Mouse (Mus musculus) ovary, adult 2 months (tissue): ENCODE measurements around the gene Rufy4. TPM values are rescaled to one million over a fixed set of nuclear protein-coding genes. Genes with fewer than 3 reads are reported as not detected.

Experiments used
- polyA plus RNA-seq: library from polyadenylated mRNA; depleted of rRNA; stranded (reverse); fragments of >200 nt; gene quantifications from 2 replicates; pipeline ENCODE4 v1.2.3, GENCODE M21; 2012; rRNA removed

Rufy4 gene
- 0.86 and 1.3 TPM in 2 replicates for polyA plus RNA-seq

DNA sequence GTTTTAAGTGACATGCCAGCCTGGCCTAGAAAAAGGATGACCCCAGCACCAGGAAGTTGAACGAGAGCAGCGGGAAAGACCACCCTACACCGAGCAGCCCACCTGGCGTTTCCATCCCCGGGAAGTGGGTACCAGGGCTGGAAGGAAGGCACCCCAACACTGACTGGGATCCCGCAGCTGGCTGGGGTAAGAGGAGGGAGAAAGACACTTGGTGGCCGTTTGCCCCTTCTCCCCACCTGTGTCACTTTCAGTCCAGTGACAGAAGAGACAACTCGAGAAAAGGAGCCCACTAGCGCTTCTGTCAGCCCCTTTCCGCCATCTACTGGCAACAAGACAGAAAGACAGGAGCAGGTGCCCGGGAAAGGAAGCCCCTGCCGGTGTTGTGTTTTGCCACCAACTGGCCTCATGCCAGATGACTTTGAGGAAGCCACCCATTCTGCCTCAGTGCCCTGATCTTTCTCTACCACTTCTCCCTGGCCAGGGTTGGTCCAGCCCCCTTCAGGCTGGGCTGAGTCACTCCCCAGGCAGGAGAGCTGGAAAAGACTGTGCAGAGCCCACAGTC is at the start of gene Rufy4:
Gene Rufy4, plus strand, starts transcription at position 551 of the 562 bp plus-strand sequence.

GRCm38 (mm10) chr1:74124021-74124981 is 1.0 kb upstream of the Rufy4 start, which contains the start of gene Tns1:
TSS of gene Tns1 (minus strand) at chr1:74124449.

DNA sequence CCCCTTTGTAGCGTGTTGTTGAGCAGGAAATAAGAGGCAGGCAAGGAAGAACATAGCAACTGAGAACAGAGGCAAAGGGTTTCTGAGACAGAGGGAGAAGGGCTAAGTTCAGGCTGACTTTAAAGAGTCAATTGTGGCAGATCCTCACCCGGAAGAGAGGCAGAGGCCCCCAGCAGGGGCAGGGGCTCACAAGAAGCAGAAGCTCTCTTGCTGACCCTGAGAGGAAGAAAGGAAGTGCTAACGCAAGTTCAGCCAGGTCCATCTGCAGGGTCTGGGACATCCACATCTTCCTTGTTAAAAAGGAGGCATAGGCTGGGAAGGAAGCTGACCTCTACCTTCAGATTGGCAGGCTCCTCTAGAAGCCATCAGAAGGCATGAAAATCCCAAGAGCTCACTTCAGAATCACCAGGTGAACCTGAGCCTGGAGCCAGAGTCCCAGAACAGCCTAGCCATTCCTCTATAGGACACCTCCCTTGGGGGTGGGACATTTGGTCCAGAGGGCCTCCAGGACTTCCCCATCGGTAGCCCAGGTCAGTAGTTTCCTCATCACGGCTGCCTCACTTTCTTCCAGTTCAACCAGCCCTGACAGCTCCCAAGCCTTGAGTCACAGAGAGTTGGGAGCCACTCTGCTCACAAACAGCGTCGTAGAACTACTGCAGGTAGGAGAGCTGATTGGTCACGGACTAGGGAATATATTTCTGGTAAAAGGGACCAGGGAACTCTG is 28.3 kb downstream of the Rufy4 start, which contains the start of gene Cxcr2:
Gene Cxcr2, plus strand, starts transcription at position 529 of the 724 bp plus-strand sequence.

DNA sequence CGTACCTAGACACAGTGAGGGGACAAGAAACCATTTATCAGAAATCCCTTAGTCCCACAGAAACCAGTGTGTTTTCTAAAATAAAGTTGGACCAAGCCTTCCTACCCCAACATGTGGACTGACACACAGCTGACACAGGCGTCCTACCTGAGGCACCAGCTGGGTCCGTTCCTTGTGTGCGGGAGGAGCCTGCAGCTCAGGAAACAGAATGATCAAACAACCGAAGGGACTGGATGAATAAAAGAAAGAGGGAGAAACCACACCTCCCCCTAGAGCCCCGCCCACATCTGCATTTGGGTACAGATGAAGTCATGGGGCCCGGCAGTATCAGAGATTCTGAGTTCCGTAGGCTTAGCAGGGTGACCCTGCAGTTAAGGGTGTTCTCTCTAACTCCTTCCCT is 69.1 kb downstream of the Rufy4 start, which contains the start of gene Cxcr1:
Gene Cxcr1, minus strand, starts transcription at position 187 of the 400 bp plus-strand sequence.

Other genes with a start within 250 kb of the Rufy4 start
- 239 and 258 TPM in 2 replicates for gene Tns1, start 1.1 kb upstream of the Rufy4 start, polyA plus RNA-seq
- 0.21 and 0.23 TPM in 2 replicates for gene Cxcr2, start 28.4 kb downstream of the Rufy4 start, polyA plus RNA-seq
- gene Cxcr1, start 69.1 kb downstream of the Rufy4 start, polyA plus RNA-seq: not detected in 2 replicates
- 160 and 164 TPM in 2 replicates for gene Arpc2, start 110.5 kb downstream of the Rufy4 start, polyA plus RNA-seq
- 3.9 and 4.9 TPM in 2 replicates for gene Gpbar1, start 153.0 kb downstream of the Rufy4 start, polyA plus RNA-seq
- 215 and 265 TPM in 2 replicates for gene Aamp, start 159.2 kb downstream of the Rufy4 start, polyA plus RNA-seq
- 70.9 and 78.6 TPM in 2 replicates for gene Pnkd, start 159.4 kb downstream of the Rufy4 start, polyA plus RNA-seq
- 205 and 273 TPM in 2 replicates for gene Tmbim1, start 180.1 kb downstream of the Rufy4 start, polyA plus RNA-seq
- 7.0 and 7.4 TPM in 2 replicates for gene Catip, start 236.6 kb downstream of the Rufy4 start, polyA plus RNA-seq
- 38.4 and 39.4 TPM in 2 replicates for gene Slc11a1, start 249.7 kb downstream of the Rufy4 start, polyA plus RNA-seq